Mouse (Mus musculus): ENCODE data around the gene 5530401A14Rik. TPM values are rescaled to one million over a fixed set of nuclear protein-coding genes. Genes with fewer than 3 reads are reported as not detected.

5530401A14Rik gene
- polyA plus RNA-seq, 1 experiment from 2014 or later = not detected

GRCm38 (mm10) chr11:81897547-81898354 lies 37.3 kb downstream of the 5530401A14Rik start:
- no peak for ATAC-seq
- WGBS (ENCODE audit: insufficient replicate concordance) = 12% methylated on average over 8 of the region's 8 CpGs

GRCm38 (mm10) chr11:81902318-81902717 lies 41.8 kb downstream of the 5530401A14Rik start:
- no peaks in the 10 kb centered on the region for H3K27me3 ChIP-seq (ENCODE audit: insufficient read depth, low read length)
- H3K9me3 ChIP-seq (ENCODE audit: low read length) = no peaks in the 10 kb centered on the region
- no peak overlapping the region for H3K4me3 ChIP-seq (ENCODE audit: low read depth, low read length)
- TF ChIP-seq CTCF (IDR thresholded peaks at IDR 0.05; ENCODE audit: low read depth) (no peak), EP300 (IDR thresholded peaks at IDR 0.05; ENCODE audit: low read depth) (no peak)
- no peak for ATAC-seq
- no peak overlapping the region for H3K4me2 ChIP-seq (ENCODE audit: low read depth, low read length)
- H3K4me1 ChIP-seq (ENCODE audit: insufficient read depth) = no peaks in the 10 kb centered on the region
- no peak for DNase-seq
- no peaks in the 10 kb centered on the region for H3K36me3 ChIP-seq (replicated peaks; ENCODE audit: insufficient read depth, low read length)
- no peak overlapping the region for H3K27ac ChIP-seq (ENCODE audit: low read depth)
- H3K9ac ChIP-seq (replicated peaks) = no peak overlapping the region

More at GRCm38 (mm10) chr11:81897547-81898354, 37.3 kb downstream of the 5530401A14Rik start:
- TF ChIP-seq EP300 (IDR thresholded peaks at IDR 0.05; ENCODE audit: low read depth) = no peak
- no peak for TF ChIP-seq CTCF (IDR thresholded peaks at IDR 0.05; ENCODE audit: low read depth)
- H3K27ac ChIP-seq (ENCODE audit: low read depth) = no peak overlapping the region
- no peaks in the 10 kb centered on the region for H3K27me3 ChIP-seq (ENCODE audit: insufficient read depth, low read length)
- H3K4me1 ChIP-seq (ENCODE audit: insufficient read depth) = no peaks in the 10 kb centered on the region
- no peak for DNase-seq
- H3K9ac ChIP-seq (replicated peaks) = no peak overlapping the region
- H3K4me3 ChIP-seq (ENCODE audit: low read depth, low read length) = no peak overlapping the region
- H3K9me3 ChIP-seq (ENCODE audit: low read length) = no peaks in the 10 kb centered on the region
- no peak overlapping the region for H3K4me2 ChIP-seq (ENCODE audit: low read depth, low read length)
- no peaks in the 10 kb centered on the region for H3K36me3 ChIP-seq (replicated peaks; ENCODE audit: insufficient read depth, low read length)

- TF ChIP-seq CTCF (IDR thresholded peaks at IDR 0.05; ENCODE audit: low read depth) = no peak
- no peak for TF ChIP-seq EP300 (IDR thresholded peaks at IDR 0.05; ENCODE audit: low read depth)
- no peak overlapping the region for H3K27ac ChIP-seq (ENCODE audit: low read depth)
- no peaks in the 10 kb centered on the region for H3K36me3 ChIP-seq (replicated peaks; ENCODE audit: insufficient read depth, low read length)
- no peak overlapping the region for H3K4me3 ChIP-seq (ENCODE audit: low read depth, low read length)
- H3K4me1 ChIP-seq (ENCODE audit: insufficient read depth) = no peaks in the 10 kb centered on the region
- H3K4me2 ChIP-seq (ENCODE audit: low read depth, low read length) = no peak overlapping the region
- 68% methylated on average over 1 of the region's 1 CpGs for WGBS (ENCODE audit: insufficient replicate concordance)
- H3K9me3 ChIP-seq (ENCODE audit: low read length) = no peaks in the 10 kb centered on the region
- DNase-seq (no peak), ATAC-seq (no peak)
- no peaks in the 10 kb centered on the region for H3K27me3 ChIP-seq (ENCODE audit: insufficient read depth, low read length)
- no peak overlapping the region for H3K9ac ChIP-seq (replicated peaks)
Measured at GRCm38 (mm10) chr11:81908760-81909159, 48.3 kb downstream of the 5530401A14Rik start.

GRCm38 (mm10) chr11:81909397-81909894 lies 49.0 kb downstream of the 5530401A14Rik start:
- no peak overlapping the region for H3K4me2 ChIP-seq (ENCODE audit: low read depth, low read length)
- H3K4me1 ChIP-seq (ENCODE audit: insufficient read depth) = no peaks in the 10 kb centered on the region
- H3K27ac ChIP-seq (ENCODE audit: low read depth) = no peak overlapping the region
- H3K36me3 ChIP-seq (replicated peaks; ENCODE audit: insufficient read depth, low read length) = no peaks in the 10 kb centered on the region
- 20% methylated on average over 5 of the region's 5 CpGs for WGBS (ENCODE audit: insufficient replicate concordance)
- no peaks in the 10 kb centered on the region for H3K27me3 ChIP-seq (ENCODE audit: insufficient read depth, low read length)
- DNase-seq = no peak
- ATAC-seq = no peak
- H3K4me3 ChIP-seq (ENCODE audit: low read depth, low read length) = no peak overlapping the region
- H3K9me3 ChIP-seq (ENCODE audit: low read length) = no peaks in the 10 kb centered on the region
- H3K9ac ChIP-seq (replicated peaks) = no peak overlapping the region
- no peak for TF ChIP-seq EP300 (IDR thresholded peaks at IDR 0.05; ENCODE audit: low read depth)
- no peak for TF ChIP-seq CTCF (IDR thresholded peaks at IDR 0.05; ENCODE audit: low read depth)

- TF ChIP-seq EP300 (IDR thresholded peaks at IDR 0.05; ENCODE audit: low read depth) = no peak
- TF ChIP-seq CTCF (IDR thresholded peaks at IDR 0.05; ENCODE audit: low read depth) = no peak
- Histone ChIP-seq H3K27ac (ENCODE audit: low read depth) (no peak overlapping the region), H3K36me3 (replicated peaks; ENCODE audit: insufficient read depth, low read length) (no peaks in the 10 kb centered on the region), H3K4me1 (ENCODE audit: insufficient read depth) (no peaks in the 10 kb centered on the region), H3K9me3 (ENCODE audit: low read length) (no peaks in the 10 kb centered on the region), H3K4me2 (ENCODE audit: low read depth, low read length) (no peak overlapping the region), H3K9ac (replicated peaks) (no peak overlapping the region), H3K4me3 (ENCODE audit: low read depth, low read length) (no peak overlapping the region), H3K27me3 (ENCODE audit: insufficient read depth, low read length) (no peaks in the 10 kb centered on the region)
- no peak for ATAC-seq
- DNase-seq = no peak
- 49% methylated on average over 4 of the region's 4 CpGs for WGBS (ENCODE audit: insufficient replicate concordance)
Measured at GRCm38 (mm10) chr11:81913071-81913470, 52.6 kb downstream of the 5530401A14Rik start.

GRCm38 (mm10) chr11:81915501-81915900 lies 55.0 kb downstream of the 5530401A14Rik start:
- ATAC-seq (no peak), DNase-seq (no peak)
- no peaks in the 10 kb centered on the region for H3K27me3 ChIP-seq (ENCODE audit: insufficient read depth, low read length)
- WGBS (ENCODE audit: insufficient replicate concordance) = 69% methylated on average over 6 of the region's 6 CpGs
- no peak overlapping the region for H3K4me2 ChIP-seq (ENCODE audit: low read depth, low read length)
- TF ChIP-seq EP300 (IDR thresholded peaks at IDR 0.05; ENCODE audit: low read depth) = no peak
- TF ChIP-seq CTCF (IDR thresholded peaks at IDR 0.05; ENCODE audit: low read depth) = no peak
- H3K4me3 ChIP-seq (ENCODE audit: low read depth, low read length) = no peak overlapping the region
- H3K27ac ChIP-seq (ENCODE audit: low read depth) = no peak overlapping the region
- H3K4me1 ChIP-seq (ENCODE audit: insufficient read depth) = no peaks in the 10 kb centered on the region
- H3K36me3 ChIP-seq (replicated peaks; ENCODE audit: insufficient read depth, low read length) = no peaks in the 10 kb centered on the region
- no peaks in the 10 kb centered on the region for H3K9me3 ChIP-seq (ENCODE audit: low read length)
- H3K9ac ChIP-seq (replicated peaks) = no peak overlapping the region
